Mouse (Mus musculus) heart, adult 2 months (tissue): ENCODE measurements around the gene Lpar5. TPM values are rescaled to one million over a fixed set of nuclear protein-coding genes. Genes with fewer than 3 reads are reported as not detected.

Source experiments
- DNase-seq, 2 experiments: peaks; one replicate each; pipeline ENCODE4 v3.0.0; 2021
- H3K27ac ChIP-seq: fragments of 200-600 bp; 2 replicates; pipeline ENCODE4 v1.8.1; 2022
- H3K27me3 ChIP-seq: fragments of 200-500 bp; 2 replicates; pipeline ENCODE4 v1.6.1; 2012; ENCODE audit warnings: mild to moderate bottlenecking, low read length, inconsistent platforms, mixed read lengths; ENCODE audit not compliant: control insufficient read depth, insufficient read depth
- H3K36me3 ChIP-seq: fragments of 200-500 bp; 2 replicates; pipeline ENCODE4 v1.6.1; 2012; ENCODE audit warnings: low read length, inconsistent platforms; ENCODE audit not compliant: control insufficient read depth, insufficient read depth
- H3K4me1 ChIP-seq: fragments of 200-500 bp; 2 replicates; pipeline ENCODE4 v1.6.1; 2011; ENCODE audit warnings: low read length; ENCODE audit not compliant: control insufficient read depth, insufficient read depth
- H3K4me3 ChIP-seq: fragments of 200-600 bp; 2 replicates; pipeline ENCODE4 v1.8.1; 2022
- H3K79me2 ChIP-seq: fragments of 200-500 bp; replicated peaks from 2 replicates; pipeline ENCODE4 v1.6.1; 2012; ENCODE audit warnings: mild to moderate bottlenecking, inconsistent platforms, low read length, moderate library complexity, mixed read lengths; ENCODE audit not compliant: control insufficient read depth, insufficient read depth
- H3K9ac ChIP-seq: fragments of 200-500 bp; 2 replicates; pipeline ENCODE4 v1.6.1; 2012; ENCODE audit warnings: low read depth, mild to moderate bottlenecking, control low read depth, inconsistent platforms, low read length, mixed read lengths
- CTCF ChIP-seq: fragments of 200-600 bp; IDR thresholded peaks from 2 replicates; pipeline ENCODE4 v1.8.1; 2022; ENCODE audit warnings: antibody characterized with exemption, mild to moderate bottlenecking, moderate library complexity
- EP300 ChIP-seq: fragments of 200-500 bp; IDR thresholded peaks from 2 replicates; pipeline ENCODE4 v1.6.1; 2011; ENCODE audit warnings: low read depth, low read length, control low read depth; ENCODE audit not compliant: insufficient read depth
- POLR2A ChIP-seq: fragments of 200-500 bp; IDR thresholded peaks from 2 replicates; pipeline ENCODE4 v1.6.1; 2011; ENCODE audit warnings: mild to moderate bottlenecking, low read depth, low read length, control low read depth; ENCODE audit not compliant: insufficient read depth
- WGBS: fragments of 180-500 bp; shearing (Covaris S2); methylation state at CpG from one replicate; pipeline ENCODE4 v1.1.7; 2018; 5-methylcytosine and 5-hydroxymethylcytosine counted together
- intact Hi-C: fragments of 180-260 bp; cut with DNase I; formaldehyde crosslinking; loops from one replicate; pipeline ENCODE4 v1.15.1; 2025
- microRNA-seq, 2 experiments: library from miRNA; unstranded; fragments of <30 nt; microRNA quantifications; one replicate each; pipeline ENCODE4 v1.2.0; 2021
- polyA plus RNA-seq: library from polyadenylated mRNA; depleted of rRNA; stranded (reverse); fragments of >200 nt; gene quantifications from 2 replicates; pipeline ENCODE4 v1.2.3, GENCODE M21; 2012; rRNA removed
- total RNA-seq, 2 experiments: library from RNA; stranded (reverse); gene quantifications; 2 replicates each; pipeline ENCODE4 v1.2.3; 2021

Lpar5 gene
- total and polyA plus RNA-seq, 3 experiments, result 0.20 to 2.3 TPM; not detected in 1

DNA sequence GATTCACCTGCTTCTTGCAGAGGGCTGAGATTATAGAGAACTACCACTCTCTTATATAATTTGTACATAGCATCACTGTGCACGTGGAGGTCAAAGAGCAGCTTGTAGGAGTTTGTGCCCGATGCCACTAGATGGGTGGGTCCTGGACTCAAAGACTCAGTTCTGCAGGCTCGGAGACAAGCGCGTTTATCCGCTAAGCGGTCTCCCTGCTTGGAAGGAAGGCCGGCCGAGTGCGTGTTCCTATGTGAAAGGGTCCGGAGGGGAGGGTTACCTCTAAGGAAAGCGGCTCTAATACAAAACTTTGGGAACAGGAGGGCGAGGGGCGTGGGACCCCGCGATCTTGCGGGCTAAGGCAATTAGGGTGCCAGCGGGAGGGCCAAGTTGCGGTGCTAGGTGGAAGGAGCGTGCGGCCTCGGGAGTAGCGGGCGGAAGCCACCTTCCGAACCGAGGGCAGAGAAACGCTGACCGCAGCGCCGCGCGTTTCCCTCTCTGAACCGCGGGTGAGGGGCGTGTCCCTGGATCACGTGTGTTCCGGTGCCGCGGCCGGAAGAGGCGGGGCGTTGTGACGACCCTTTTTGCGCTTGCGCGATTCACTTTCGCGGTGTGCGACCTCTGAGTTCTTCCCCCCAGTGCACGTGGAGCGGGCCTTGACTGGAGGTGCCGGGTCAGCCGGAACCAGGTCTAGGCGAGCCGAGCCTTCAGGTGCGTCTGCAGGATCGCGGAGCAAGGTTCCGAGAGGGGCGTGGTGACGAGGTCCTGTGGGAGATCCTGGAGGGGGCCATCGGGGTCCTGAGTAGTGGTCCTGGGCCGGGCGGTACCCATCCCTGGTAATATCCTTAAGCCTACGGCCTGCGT, 63.8 kb downstream of the Lpar5 start, which contains the start of gene Nop2:
Nop2 (plus strand) TSS at position 608 of the 855 bp plus-strand sequence.
- peak within 1 kb of the TSS; percentile 68 for H3K4me3 ChIP-seq
- no peaks in the 10 kb centered on the region for H3K36me3 ChIP-seq
- no peaks in the 10 kb centered on the region for H3K27me3 ChIP-seq
- peak within 1 kb of the TSS; percentile 93 for H3K27ac ChIP-seq
- peak within 1 kb of the TSS; percentile 94 for H3K9ac ChIP-seq
- peaks cover 1% of the 10 kb centered on the region; the same call in 1 of the 2 replicates for H3K4me1 ChIP-seq
- intact Hi-C loops, result no loop called here
- under 1% methylated on average over 66 of the region's 66 CpGs for WGBS
- no peaks in the 10 kb centered on the region for H3K79me2 ChIP-seq
- no peak for TF ChIP-seq CTCF
- 0 out of 2 replicates have a peak, but pooled peaks have one; percentile 24 for TF ChIP-seq EP300
- peak; percentile 87 for TF ChIP-seq POLR2A
- peak; percentile 90 to 91 for DNase-seq

Small RNA genes within 50 kb of the gene (microRNA-seq; reads per million reads assigned to microRNA genes)
- 0 reads per million in 2 experiments for gene Mir7045

Other genes with a start within 250 kb of the Lpar5 start
- gene Usp5, start 238.4 kb upstream of the Lpar5 start, total RNA-seq, result 10 to 100 TPM; 68.4 to 72.3 TPM
- 51.0 and 74.9 TPM in 2 replicates for gene Usp5, start 238.4 kb upstream of the Lpar5 start, polyA plus RNA-seq
- under 1 TPM; 0.32 to 0.70 TPM for gene Cdca3, start 238.4 kb upstream of the Lpar5 start, total RNA-seq
- 0.72 and 1.9 TPM in 2 replicates for gene Cdca3, start 238.4 kb upstream of the Lpar5 start, polyA plus RNA-seq
- 10 to 100 TPM in 1 of 2 experiments, 1 to 10 TPM in 1; 6.1 to 10.9 TPM for gene Gnb3, start 227.6 kb upstream of the Lpar5 start, total RNA-seq
- 6.9 and 14.0 TPM in 2 replicates for gene Gnb3, start 227.6 kb upstream of the Lpar5 start, polyA plus RNA-seq
- 10 to 100 TPM in 1 of 2 experiments, 1 to 10 TPM in 1; 6.9 to 10.6 TPM for gene P3h3, start 210.2 kb upstream of the Lpar5 start, total RNA-seq
- 15.5 and 16.2 TPM in 2 replicates for gene P3h3, start 210.2 kb upstream of the Lpar5 start, polyA plus RNA-seq
- gene Gpr162, start 203.9 kb upstream of the Lpar5 start, total RNA-seq, result under 1 TPM; 0.41 to 0.44 TPM
- gene Gpr162, start 203.9 kb upstream of the Lpar5 start, polyA plus RNA-seq, result 1.0 and 1.4 TPM in 2 replicates
- under 1 TPM; 0.34 to 0.57 TPM for gene Cd4, start 179.7 kb upstream of the Lpar5 start, total RNA-seq
- 0.53 and 0.66 TPM in 2 replicates for gene Cd4, start 179.7 kb upstream of the Lpar5 start, polyA plus RNA-seq
- gene Lag3, start 156.2 kb upstream of the Lpar5 start, total RNA-seq, result under 1 TPM; 0.32 to 0.34 TPM
- 0.29 and 0.47 TPM in 2 replicates for gene Lag3, start 156.2 kb upstream of the Lpar5 start, polyA plus RNA-seq
- 100 to 1,000 TPM; 154 to 163 TPM for gene Ptms, start 147.8 kb upstream of the Lpar5 start, total RNA-seq
- gene Ptms, start 147.8 kb upstream of the Lpar5 start, polyA plus RNA-seq, result 547 and 614 TPM in 2 replicates
- 100 to 1,000 TPM; 179 to 194 TPM for gene Mlf2, start 136.5 kb upstream of the Lpar5 start, total RNA-seq
- 259 and 275 TPM in 2 replicates for gene Mlf2, start 136.5 kb upstream of the Lpar5 start, polyA plus RNA-seq
- 10 to 100 TPM; 83.2 to 99.8 TPM for gene Cops7a, start 102.4 kb upstream of the Lpar5 start, total RNA-seq
- 208 and 238 TPM in 2 replicates for gene Cops7a, start 102.4 kb upstream of the Lpar5 start, polyA plus RNA-seq
- under 1 TPM; 0.43 to 0.50 TPM for gene Pianp, start 71.2 kb upstream of the Lpar5 start, total RNA-seq
- gene Pianp, start 71.2 kb upstream of the Lpar5 start, polyA plus RNA-seq, result 1.7 and 2.0 TPM in 2 replicates
- 10 to 100 TPM; 22.4 to 22.8 TPM for gene Zfp384, start 58.8 kb upstream of the Lpar5 start, total RNA-seq
- 28.2 and 33.5 TPM in 2 replicates for gene Zfp384, start 58.8 kb upstream of the Lpar5 start, polyA plus RNA-seq
- 10 to 100 TPM; 26.1 to 27.1 TPM for gene Ing4, start 28.2 kb upstream of the Lpar5 start, total RNA-seq
- gene Ing4, start 28.2 kb upstream of the Lpar5 start, polyA plus RNA-seq, result 26.3 and 36.2 TPM in 2 replicates
- 1 to 10 TPM; 1.9 to 2.3 TPM for gene Acrbp, start 18.2 kb upstream of the Lpar5 start, total RNA-seq
- 13.6 and 16.3 TPM in 2 replicates for gene Acrbp, start 18.2 kb upstream of the Lpar5 start, polyA plus RNA-seq
- gene Chd4, start 28.1 kb downstream of the Lpar5 start, total RNA-seq, result 100 to 1,000 TPM in 1 of 2 experiments, 10 to 100 TPM in 1; 97.1 to 113 TPM
- 28.3 and 31.6 TPM in 2 replicates for gene Chd4, start 28.1 kb downstream of the Lpar5 start, polyA plus RNA-seq
- 10 to 100 TPM; 18.9 to 20.3 TPM for gene Nop2, start 64.0 kb downstream of the Lpar5 start, total RNA-seq
- gene Nop2, start 64.0 kb downstream of the Lpar5 start, polyA plus RNA-seq, result 8.3 and 13.6 TPM in 2 replicates
- gene Iffo1, start 77.3 kb downstream of the Lpar5 start, total RNA-seq, result 1 to 10 TPM; 5.7 to 7.0 TPM
- 19.7 and 21.8 TPM in 2 replicates for gene Iffo1, start 77.3 kb downstream of the Lpar5 start, polyA plus RNA-seq
- 1,000 to 10,000 TPM; 4,018 to 4,312 TPM for gene Gapdh, start 98.5 kb downstream of the Lpar5 start, total RNA-seq
- gene Gapdh, start 98.5 kb downstream of the Lpar5 start, polyA plus RNA-seq, result 7,726 and 8,318 TPM in 2 replicates
- 10 to 100 TPM; 17.6 TPM for gene Ncapd2, start 123.8 kb downstream of the Lpar5 start, total RNA-seq
- gene Ncapd2, start 123.8 kb downstream of the Lpar5 start, polyA plus RNA-seq, result 34.0 and 40.2 TPM in 2 replicates
- 100 to 1,000 TPM; 303 to 343 TPM for gene Mrpl51, start 123.9 kb downstream of the Lpar5 start, total RNA-seq
- 166 and 170 TPM in 2 replicates for gene Mrpl51, start 123.9 kb downstream of the Lpar5 start, polyA plus RNA-seq
- gene Vamp1, start 147.6 kb downstream of the Lpar5 start, total RNA-seq, result 1 to 10 TPM; 4.9 to 5.3 TPM
- 14.1 and 20.4 TPM in 2 replicates for gene Vamp1, start 147.6 kb downstream of the Lpar5 start, polyA plus RNA-seq
- gene Tapbpl, start 163.9 kb downstream of the Lpar5 start, total RNA-seq, result 1 to 10 TPM; 4.1 to 6.6 TPM
- gene Tapbpl, start 163.9 kb downstream of the Lpar5 start, polyA plus RNA-seq, result 7.4 and 7.6 TPM in 2 replicates
- gene Cd27, start 169.1 kb downstream of the Lpar5 start, total RNA-seq, result under 1 TPM; 0.41 to 0.42 TPM
- gene Cd27, start 169.1 kb downstream of the Lpar5 start, polyA plus RNA-seq, result 0.67 and 2.2 TPM in 2 replicates
- not detected for gene Tuba3a, start 218.1 kb downstream of the Lpar5 start, total RNA-seq
- gene Tuba3a, start 218.1 kb downstream of the Lpar5 start, polyA plus RNA-seq, result 0.82 and 0.92 TPM in 2 replicates
- 10 to 100 TPM; 28.2 to 28.8 TPM for gene Ltbr, start 246.0 kb downstream of the Lpar5 start, total RNA-seq
- 34.8 and 36.5 TPM in 2 replicates for gene Ltbr, start 246.0 kb downstream of the Lpar5 start, polyA plus RNA-seq